Mouse (Mus musculus) lung, postnatal 36 days (tissue): Measurements from ENCODE around the gene Mettl7a2.
A peak's percentile ranks its signal among the peaks of the same experiment; 100 is the strongest.

Experiments used
- DNase-seq: peaks from one replicate; pipeline ENCODE4 v3.0.0; 2022; ENCODE audit warnings: mixed read lengths

Gene Mettl7a2

DNA sequence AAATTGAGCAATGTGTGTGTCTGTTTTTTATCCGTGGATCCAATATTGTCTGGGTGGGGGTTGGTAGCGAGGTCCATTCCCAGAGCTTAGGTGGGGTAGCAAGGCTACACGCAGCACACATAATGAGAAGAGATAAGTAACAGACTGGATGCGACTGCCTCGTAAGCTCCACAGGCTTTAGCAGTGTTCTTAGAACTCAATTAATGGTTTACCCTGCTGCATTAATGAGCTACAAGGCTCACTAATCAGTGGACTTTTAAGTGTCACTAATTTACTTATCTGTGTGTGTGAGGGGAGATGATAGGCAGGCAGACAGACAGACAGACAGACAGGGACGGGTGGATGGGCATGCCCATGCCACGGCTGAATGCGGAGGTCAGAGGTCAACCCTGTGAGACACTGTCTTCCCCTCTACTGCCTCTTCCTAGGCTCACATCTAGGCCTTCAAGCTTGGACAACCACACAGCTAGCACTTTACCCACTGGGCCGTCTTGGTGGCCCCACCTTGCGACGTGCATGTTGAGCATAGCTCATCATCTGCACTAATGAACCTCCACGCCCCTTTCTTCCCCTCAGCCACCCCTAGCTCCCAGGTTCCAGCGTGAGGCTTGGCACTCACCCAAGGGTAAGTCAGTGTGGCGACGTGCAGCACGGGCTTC is 47.7 kb downstream of the Mettl7a2 start:
- no peak for DNase-seq

DNA sequence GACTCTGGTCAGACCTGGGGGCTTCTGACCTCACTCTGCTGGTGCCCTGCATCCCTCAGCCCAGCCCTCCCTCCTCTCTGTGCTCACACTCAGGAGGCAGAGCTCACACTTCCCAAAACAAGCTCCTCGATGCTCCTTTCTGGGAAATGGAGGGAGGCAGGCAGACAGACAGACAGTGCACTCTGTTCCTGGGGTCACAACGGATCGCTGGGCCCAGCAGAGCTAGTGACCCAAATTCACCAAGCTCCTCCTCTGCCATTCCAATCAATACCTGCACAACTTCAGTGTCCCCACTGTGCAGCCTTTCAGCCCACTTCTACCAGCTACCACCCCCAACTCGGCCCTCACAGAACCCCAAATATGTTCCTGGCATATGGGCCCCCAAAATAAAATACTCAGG is 48.8 kb downstream of the Mettl7a2 start:
- DNase-seq = no peak

DNA sequence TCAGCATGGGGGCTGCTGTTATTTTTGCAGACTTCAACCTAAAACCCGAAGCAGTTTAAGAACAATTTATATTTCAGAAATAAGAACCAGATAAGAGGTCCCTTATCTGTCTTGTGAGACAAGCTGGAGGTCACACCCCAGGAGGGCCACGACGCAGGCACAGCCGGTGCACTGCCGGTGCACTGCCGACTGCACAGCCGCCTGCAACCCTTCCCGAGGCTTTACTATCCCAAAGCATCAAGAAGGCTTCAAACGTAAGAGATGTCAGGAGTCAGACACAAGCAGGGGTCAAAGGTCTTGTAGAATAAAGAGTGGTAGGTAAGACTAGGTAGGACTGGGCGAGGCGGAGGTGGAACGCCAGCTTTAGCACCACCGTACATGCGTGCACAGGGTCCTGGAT is 49.3 kb downstream of the Mettl7a2 start:
- DNase-seq = no peak

DNA sequence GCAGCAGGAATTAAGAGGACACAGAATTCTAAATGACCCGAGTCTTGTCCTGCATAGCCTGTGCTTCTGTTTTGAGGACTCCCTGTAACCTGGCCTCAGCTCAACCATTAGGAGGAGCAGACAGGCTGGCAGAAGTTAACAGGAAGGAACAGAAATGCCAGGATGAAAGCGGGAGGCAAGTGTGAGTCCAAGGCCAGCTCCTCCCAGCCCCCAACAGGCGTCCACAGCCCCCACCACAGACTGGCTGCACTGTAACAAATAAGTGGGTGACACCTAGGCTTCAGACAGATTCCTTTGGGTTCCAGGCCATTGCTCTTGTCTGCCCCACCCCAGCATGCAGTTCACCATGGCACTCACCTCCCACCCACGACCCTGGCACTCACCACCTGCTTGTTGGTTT is 49.8 kb downstream of the Mettl7a2 start:
- DNase-seq = no peak

DNA sequence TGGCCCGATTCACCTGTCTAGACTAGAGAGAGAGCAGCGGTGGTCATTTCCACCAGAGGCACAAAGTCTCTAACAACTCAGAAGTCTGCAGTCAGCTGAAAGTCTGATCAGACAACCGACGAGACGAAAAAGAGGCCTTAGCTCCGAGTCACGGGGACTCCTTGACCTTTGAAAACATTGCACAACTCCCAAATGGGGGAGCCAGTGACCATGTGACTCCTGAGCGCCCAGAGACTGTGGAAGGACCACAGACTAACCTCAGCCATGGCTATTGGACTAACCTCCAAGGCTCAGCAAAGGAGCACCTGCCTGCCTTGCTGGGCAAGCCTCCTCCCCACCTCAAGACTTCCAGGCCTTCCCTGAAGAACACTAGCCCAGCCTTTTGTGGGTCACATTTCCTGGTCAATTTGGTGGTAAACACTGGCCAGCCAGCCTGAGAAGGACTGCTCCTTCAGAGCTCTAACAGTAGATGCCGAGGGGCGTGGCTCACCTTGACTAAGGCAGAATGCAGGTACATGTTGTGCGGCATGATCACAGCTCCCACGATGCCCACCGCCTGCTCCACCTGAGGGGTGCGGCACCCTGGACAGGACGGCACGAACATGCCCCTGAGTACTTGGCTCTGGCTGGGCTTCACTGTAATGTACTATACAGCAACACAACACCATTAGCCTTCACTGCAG is 50.5 kb downstream of the Mettl7a2 start:
- peak; percentile 65 for DNase-seq

DNA sequence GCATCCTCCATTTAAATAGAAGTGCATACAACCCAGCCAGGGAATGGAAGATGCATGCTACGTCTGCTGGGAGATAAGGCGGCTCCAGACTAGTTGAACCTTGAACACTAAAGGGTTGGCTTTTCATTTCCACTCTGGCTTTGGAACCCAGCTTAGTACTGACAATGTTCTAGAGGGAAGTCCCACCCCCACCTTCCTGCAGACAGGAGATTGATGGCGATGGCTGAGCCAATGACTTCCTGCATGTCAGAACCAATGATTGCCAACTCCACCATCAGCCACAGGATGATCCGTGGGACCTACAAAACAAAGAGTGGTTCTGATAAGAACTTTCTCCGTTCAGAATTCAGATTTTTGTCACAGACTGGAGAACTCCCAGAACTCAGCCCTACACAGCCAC is 53.1 kb downstream of the Mettl7a2 start:
- DNase-seq = peak; percentile 24

DNA sequence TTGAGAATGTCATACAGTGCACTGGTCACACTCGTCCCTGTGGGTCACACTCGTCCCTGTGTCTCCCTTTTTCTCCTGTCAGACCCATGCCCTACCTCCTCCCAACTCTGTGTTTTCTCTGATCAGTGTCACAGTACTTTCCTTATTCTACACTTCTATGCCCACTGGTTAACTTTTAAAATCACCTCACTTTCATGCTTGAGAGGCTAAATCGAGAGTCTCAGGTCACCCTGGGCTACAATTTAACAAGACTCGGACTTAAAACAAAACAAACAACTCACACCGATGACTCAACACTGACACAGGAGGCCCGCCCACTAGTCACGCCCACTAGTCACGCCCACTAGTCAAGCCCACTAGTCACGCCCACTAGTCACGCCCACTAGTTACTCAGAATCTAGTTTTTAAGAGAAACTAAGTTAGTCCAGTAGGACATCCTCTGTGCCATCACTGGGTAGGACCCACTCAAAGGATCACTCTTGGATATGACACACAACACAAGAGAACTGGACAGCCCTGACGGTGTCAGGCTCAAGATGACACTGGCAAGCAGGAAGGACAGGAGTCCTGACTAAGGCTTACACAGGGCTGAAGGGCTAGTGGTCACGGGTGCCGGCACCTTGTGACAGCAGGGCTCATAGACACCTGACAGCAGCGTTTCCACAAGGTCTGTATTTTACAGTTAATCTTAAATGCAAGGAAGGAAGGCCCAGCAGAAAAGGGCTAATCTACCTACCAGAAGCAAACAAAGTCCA is 58.1 kb downstream of the Mettl7a2 start:
- DNase-seq = peak; percentile 80
